Mouse (Mus musculus) embryonic facial prominence, embryonic 11.5 days (tissue): ENCODE results near the gene Vat1l. TPM values are rescaled to one million over a fixed set of nuclear protein-coding genes. Genes with fewer than 3 reads are reported as not detected.

Experiments used
- ATAC-seq: fragments of 200-750 bp; cut with Nextera tagmentation; replicated peaks from 2 replicates; pipeline ENCODE4 v1.8.0; 2017; ENCODE audit warnings: low read depth; ENCODE audit not compliant: insufficient number of reproducible peaks, low FRiP score, low TSS enrichment
- DNase-seq: peaks from one replicate; pipeline ENCODE4 v3.0.0-alpha.2; 2015; ENCODE audit warnings: low spot score
- H3K27ac ChIP-seq: fragments of 300-500 bp; sonication (generic); replicated peaks from 2 replicates; pipeline ENCODE4 v1.5.1; 2014; ENCODE audit warnings: mild to moderate bottlenecking, low read depth, low read length, control low read depth
- H3K27me3 ChIP-seq: fragments of 300-500 bp; sonication (generic); 2 replicates; pipeline ENCODE4 v1.6.1; 2014; ENCODE audit warnings: mild to moderate bottlenecking, low read length, moderate library complexity, mixed read lengths; ENCODE audit not compliant: control insufficient read depth, insufficient read depth
- H3K36me3 ChIP-seq: fragments of 300-500 bp; sonication (generic); replicated peaks from 2 replicates; pipeline ENCODE4 v1.6.1; 2014; ENCODE audit warnings: low read depth, mild to moderate bottlenecking, low read length, moderate library complexity, mixed read lengths; ENCODE audit not compliant: control insufficient read depth, insufficient read depth
- H3K4me1 ChIP-seq: fragments of 300-500 bp; sonication (generic); 2 replicates; pipeline ENCODE4 v1.6.1; 2014; ENCODE audit warnings: low read length, mixed read lengths; ENCODE audit not compliant: control insufficient read depth, insufficient read depth
- H3K4me2 ChIP-seq: fragments of 300-500 bp; sonication (generic); 2 replicates; pipeline ENCODE4 v1.6.1; 2014; ENCODE audit warnings: low read depth, mild to moderate bottlenecking, control low read depth, low read length, moderate library complexity
- H3K4me3 ChIP-seq: fragments of 300-500 bp; sonication (generic); 2 replicates; pipeline ENCODE4 v1.5.1; 2014; ENCODE audit warnings: low read depth, low read length, control low read depth
- H3K9ac ChIP-seq: fragments of 300-500 bp; sonication (generic); replicated peaks from 2 replicates; pipeline ENCODE4 v1.6.1; 2014; ENCODE audit warnings: mild to moderate bottlenecking, control low read depth, low read length
- H3K9me3 ChIP-seq: fragments of 300-500 bp; sonication (generic); replicated peaks from 2 replicates; pipeline ENCODE4 v1.6.1; 2016; ENCODE audit warnings: mild to moderate bottlenecking, low read length, inconsistent platforms, mixed read lengths; ENCODE audit not compliant: control insufficient read depth
- WGBS: fragments of 180-500 bp; shearing (Covaris S2); extraction: QIAGEN DNeasy Blood & Tissue Kit; methylation state at CpG from one replicate; pipeline ENCODE4 v1.1.7; 2014; 5-methylcytosine and 5-hydroxymethylcytosine counted together
- polyA plus RNA-seq: library from polyadenylated mRNA; unstranded; fragments of >200 nt; fragmentation: Nextera tagmentation; extraction: Ambion mirVana; gene quantifications from 2 replicates; pipeline ENCODE4 v1.2.1, GENCODE M21; 2014

Vat1l gene
- polyA plus RNA-seq, 1 experiment from 2014 or later: 7.0 TPM

- no peak overlapping the region for H3K27ac ChIP-seq
- no peaks in the 10 kb centered on the region for H3K9me3 ChIP-seq
- no peaks in the 10 kb centered on the region for H3K36me3 ChIP-seq
- ATAC-seq: no peak
- 87% methylated on average over 5 of the region's 5 CpGs for WGBS
- H3K4me1 ChIP-seq: no peaks in the 10 kb centered on the region
- no peak overlapping the region for H3K4me3 ChIP-seq
- no peak overlapping the region for H3K4me2 ChIP-seq
- DNase-seq: no peak
- H3K27me3 ChIP-seq: no peaks in the 10 kb centered on the region
- H3K9ac ChIP-seq: no peak overlapping the region
These were observed 54.4 kb downstream of the Vat1l start for GRCm38 (mm10) chr8:114259713-114260355.

DNA sequence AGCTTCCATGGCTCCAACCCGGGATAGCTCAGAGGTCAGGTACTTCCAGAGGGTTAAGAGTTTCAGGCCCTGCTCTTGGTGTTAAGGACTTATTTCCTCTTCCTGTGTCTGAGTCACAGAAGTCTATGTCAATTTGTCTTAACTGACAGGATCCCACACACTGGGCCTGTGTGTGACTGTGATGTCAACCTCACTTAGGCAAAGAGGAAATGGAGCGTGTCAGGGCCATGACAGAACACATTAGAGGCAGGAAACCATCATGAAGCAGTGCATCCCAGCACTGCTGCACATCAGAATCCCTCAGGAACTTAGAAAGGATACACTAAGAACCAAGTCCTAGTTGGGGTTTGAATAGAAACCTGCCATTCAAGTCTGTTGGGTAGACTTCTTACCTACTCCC lies 56.9 kb downstream of the Vat1l start:
- Histone ChIP-seq H3K9me3 (no peaks in the 10 kb centered on the region), H3K4me1 (no peaks in the 10 kb centered on the region), H3K9ac (no peak overlapping the region), H3K27me3 (no peaks in the 10 kb centered on the region), H3K4me2 (no peak overlapping the region), H3K4me3 (no peak overlapping the region), H3K36me3 (no peaks in the 10 kb centered on the region), H3K27ac (no peak overlapping the region)
- DNase-seq: peak; percentile 15
- ATAC-seq: no peak
- 42% methylated on average over 2 of the region's 2 CpGs for WGBS

DNA sequence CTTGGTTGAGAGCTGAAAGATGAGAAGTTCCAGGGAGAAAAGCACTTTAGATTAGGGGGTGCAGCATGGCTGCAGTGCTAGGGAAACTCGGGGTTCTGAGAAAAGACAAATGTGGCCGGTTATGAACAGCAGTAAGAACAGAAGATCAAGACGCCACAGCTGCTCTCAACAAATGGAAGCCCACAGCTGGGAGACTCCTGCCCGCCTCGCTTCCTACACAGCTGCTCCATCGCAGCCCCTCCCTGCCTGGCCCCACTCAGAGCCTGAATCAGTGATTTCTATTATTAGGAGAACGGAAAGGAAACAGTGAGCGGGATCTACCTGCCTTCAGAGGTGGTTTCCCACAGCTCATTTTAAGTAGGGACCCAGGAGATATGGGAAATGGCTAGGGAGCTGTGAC lies 69.1 kb downstream of the Vat1l start:
- H3K9ac ChIP-seq: no peak overlapping the region
- H3K36me3 ChIP-seq: no peaks in the 10 kb centered on the region
- H3K27me3 ChIP-seq: no peaks in the 10 kb centered on the region
- no peaks in the 10 kb centered on the region for H3K9me3 ChIP-seq
- H3K27ac ChIP-seq: no peak overlapping the region
- no peaks in the 10 kb centered on the region for H3K4me1 ChIP-seq
- no peak overlapping the region for H3K4me2 ChIP-seq
- DNase-seq (no peak), ATAC-seq (no peak)
- 75% methylated on average over 8 of the region's 8 CpGs for WGBS
- no peak overlapping the region for H3K4me3 ChIP-seq

DNA sequence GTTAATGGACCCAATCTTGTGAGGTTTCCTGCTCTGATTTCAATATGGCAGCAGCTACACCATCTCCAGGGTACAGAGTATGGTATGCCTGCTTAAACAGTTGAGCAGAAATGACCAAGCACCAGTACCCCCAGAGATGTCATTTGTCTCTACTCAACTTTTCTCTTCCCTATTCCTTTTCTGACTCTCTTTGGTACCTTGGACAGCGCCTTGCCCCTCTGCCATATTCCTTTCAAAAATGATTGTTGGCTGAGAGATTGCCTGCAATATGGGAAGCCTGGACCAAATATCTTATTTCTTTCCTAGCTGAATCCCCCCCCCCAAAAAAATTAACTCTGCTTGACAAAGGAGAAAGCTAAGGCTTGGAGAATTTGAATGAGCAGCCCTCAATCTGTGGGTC lies 75.7 kb downstream of the Vat1l start:
- Histone ChIP-seq H3K4me3 (no peak overlapping the region), H3K4me2 (no peak overlapping the region), H3K9ac (no peak overlapping the region), H3K4me1 (no peaks in the 10 kb centered on the region), H3K27ac (no peak overlapping the region), H3K27me3 (no peaks in the 10 kb centered on the region), H3K36me3 (no peaks in the 10 kb centered on the region), H3K9me3 (no peaks in the 10 kb centered on the region)
- no peak for ATAC-seq
- DNase-seq: peak; percentile 63
- WGBS: 75% methylated on average over 1 of the region's 1 CpGs

DNA sequence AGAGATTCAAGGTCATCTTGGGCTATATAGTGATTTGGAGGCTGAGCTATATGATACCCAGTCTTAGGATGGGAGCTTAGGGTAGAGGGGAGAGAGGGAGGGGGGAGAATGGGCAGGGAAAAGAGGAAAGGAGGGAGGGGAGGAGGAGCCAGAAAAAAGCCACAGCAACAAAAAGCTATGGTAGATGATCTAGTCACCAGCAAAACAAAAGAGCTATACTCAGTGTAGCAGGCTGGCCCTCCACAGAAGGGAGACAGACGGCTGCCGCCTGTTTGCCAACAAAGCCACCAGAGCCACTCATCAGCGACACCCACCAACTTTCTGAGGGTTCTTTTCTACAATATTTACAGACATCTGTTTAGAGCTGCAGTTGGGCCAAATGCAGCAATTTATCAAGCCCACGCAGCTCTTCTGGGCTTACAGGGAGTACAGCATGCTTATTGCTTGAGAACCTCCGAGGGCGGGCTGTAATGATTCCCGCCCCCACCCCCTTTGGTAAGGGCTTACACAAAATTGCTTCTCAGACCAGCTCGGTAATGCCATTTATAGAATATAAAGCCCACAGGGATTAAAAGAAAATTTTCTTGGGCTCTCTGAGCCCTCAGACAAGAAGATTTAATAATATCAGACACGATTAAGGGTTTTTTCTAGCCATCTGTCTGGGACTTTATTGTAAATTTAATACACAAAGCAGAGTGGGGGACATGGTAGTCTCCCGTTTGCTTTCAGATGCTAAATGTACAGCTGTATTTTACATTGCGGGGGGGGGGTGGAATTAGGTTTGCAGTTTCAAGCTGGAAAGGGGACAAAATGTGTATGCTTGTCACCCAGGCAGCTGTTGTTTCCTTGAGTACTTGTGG lies 89.7 kb downstream of the Vat1l start:
- Histone ChIP-seq H3K36me3 (no peaks in the 10 kb centered on the region), H3K4me3 (no peak overlapping the region), H3K4me1 (no peaks in the 10 kb centered on the region), H3K9me3 (no peaks in the 10 kb centered on the region), H3K4me2 (no peak overlapping the region), H3K9ac (no peak overlapping the region), H3K27me3 (no peaks in the 10 kb centered on the region), H3K27ac (no peak overlapping the region)
- 69% methylated on average over 11 of the region's 11 CpGs for WGBS
- peak; percentile 63; the same call in 1 of the 2 replicates for ATAC-seq
- DNase-seq: peak; percentile 7

DNA sequence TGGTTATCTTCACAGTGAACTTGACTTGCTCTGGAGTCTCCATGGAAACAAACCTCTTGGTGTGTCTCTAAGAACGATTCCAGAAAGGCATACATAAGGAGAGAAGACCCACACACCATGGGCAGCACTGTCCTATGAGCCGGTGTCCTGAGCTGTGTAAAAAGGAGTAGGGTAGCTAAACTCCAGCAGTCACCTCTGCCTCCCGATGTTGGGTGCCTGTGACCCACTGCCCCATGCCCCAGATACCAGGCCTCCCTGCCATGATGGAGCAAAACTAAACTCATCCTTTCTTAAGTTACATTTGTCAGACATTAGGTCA lies 90.3 kb downstream of the Vat1l start:
- no peak overlapping the region for H3K4me2 ChIP-seq
- no peak overlapping the region for H3K27ac ChIP-seq
- no peaks in the 10 kb centered on the region for H3K36me3 ChIP-seq
- WGBS: 89% methylated on average over 3 of the region's 3 CpGs
- no peaks in the 10 kb centered on the region for H3K4me1 ChIP-seq
- DNase-seq (no peak), ATAC-seq (no peak)
- H3K9ac ChIP-seq: no peak overlapping the region
- H3K4me3 ChIP-seq: no peak overlapping the region
- no peaks in the 10 kb centered on the region for H3K9me3 ChIP-seq
- H3K27me3 ChIP-seq: no peaks in the 10 kb centered on the region

DNA sequence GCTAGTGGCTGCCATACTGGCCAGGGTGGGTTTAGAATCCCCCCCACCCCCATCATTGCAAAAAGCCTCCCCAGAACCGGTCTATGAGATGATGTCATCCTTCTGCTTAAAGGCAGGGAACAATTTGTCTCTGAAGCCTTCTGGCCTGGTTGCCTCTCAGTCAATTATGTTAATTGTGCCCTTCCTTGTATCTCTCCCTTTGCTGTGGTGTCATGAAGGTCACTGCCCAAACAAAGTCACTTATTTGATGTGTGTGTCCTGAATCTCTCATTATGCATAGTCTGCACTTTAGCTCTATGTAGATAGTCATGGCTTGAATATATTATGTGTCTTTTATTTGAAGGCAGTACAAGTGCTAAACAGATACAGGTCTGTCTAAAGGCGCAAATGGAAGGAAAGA lies 92.8 kb downstream of the Vat1l start:
- no peaks in the 10 kb centered on the region for H3K9me3 ChIP-seq
- WGBS: 18% methylated on average over 2 of the region's 2 CpGs
- no peak for ATAC-seq
- H3K27ac ChIP-seq: no peak overlapping the region
- H3K9ac ChIP-seq: no peak overlapping the region
- no peaks in the 10 kb centered on the region for H3K36me3 ChIP-seq
- DNase-seq: no peak
- H3K4me2 ChIP-seq: no peak overlapping the region
- no peaks in the 10 kb centered on the region for H3K27me3 ChIP-seq
- no peaks in the 10 kb centered on the region for H3K4me1 ChIP-seq
- H3K4me3 ChIP-seq: no peak overlapping the region

DNA sequence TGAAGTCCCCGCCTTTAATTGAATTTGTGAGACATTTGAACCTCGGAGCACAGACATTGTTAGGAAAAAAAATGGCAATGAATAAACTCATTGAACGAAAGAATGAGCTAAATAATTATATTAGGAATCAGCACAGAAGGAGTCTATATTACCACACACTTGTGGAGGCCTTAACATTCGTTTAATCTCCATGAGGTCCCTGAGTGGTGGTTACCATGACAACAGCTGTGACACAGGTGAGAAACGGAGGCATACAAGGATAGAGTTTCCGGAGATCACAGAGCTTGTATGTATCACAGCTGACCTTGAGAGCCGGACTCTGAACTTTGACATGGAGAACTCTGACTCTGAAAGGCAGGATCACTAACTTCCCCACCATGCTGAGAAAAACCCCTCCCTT lies 94.7 kb downstream of the Vat1l start:
- 53% methylated on average over 7 of the region's 7 CpGs for WGBS
- H3K27ac ChIP-seq: no peak overlapping the region
- no peaks in the 10 kb centered on the region for H3K4me1 ChIP-seq
- H3K9me3 ChIP-seq: no peaks in the 10 kb centered on the region
- H3K27me3 ChIP-seq: no peaks in the 10 kb centered on the region
- no peaks in the 10 kb centered on the region for H3K36me3 ChIP-seq
- ATAC-seq: no peak
- peak; percentile 14 for DNase-seq
- H3K4me2 ChIP-seq: no peak overlapping the region
- no peak overlapping the region for H3K4me3 ChIP-seq
- H3K9ac ChIP-seq: no peak overlapping the region
